In genomic region chr12:35896764-35897282, GRCm38 (mm10) we compare ENCODE assay signal across 9 mouse cellular contexts. TPM values are rescaled to one million over a fixed set of nuclear protein-coding genes. Genes with fewer than 3 reads are reported as not detected.
DNase-seq lines count a peak whose midpoint lies in the region; ATAC-seq and TF ChIP-seq lines count a peak whose summit lies in the region.
"Had no signal": no experiment of that assay in that cellular context is flagged by ENCODE, and none has a peak within 500 bp of the region (broad histone marks: within the 10 kb centered on the region; RNA-seq: fewer than 3 reads in every experiment).

No protein-coding gene starts in this region.

- no peaks in the 10 kb centered on the region for H3K9me3 ChIP-seq in embryonic facial prominence, embryonic 13.5 days
- H3K9me3 ChIP-seq in intestine, postnatal 0 days (ENCODE audit: control insufficient read depth), result no peaks in the 10 kb centered on the region
- H3K9me3 ChIP-seq in neural tube, embryonic 15.5 days (replicated peaks), result no peaks in the 10 kb centered on the region

- TF ChIP-seq CTCF in left cerebral cortex, adult 2 months (IDR thresholded peaks at IDR 0.05), result no peak
- no peak for TF ChIP-seq CTCF in intestine, postnatal 0 days (IDR thresholded peaks at IDR 0.05; ENCODE audit: low read depth)
- TF ChIP-seq CTCF in thymus, adult 2 months (IDR thresholded peaks at IDR 0.05; ENCODE audit: borderline replicate concordance, control insufficient read depth, extremely low read depth, insufficient read depth, low read length, poor library complexity), result no peak

- intact Hi-C loops in left cerebral cortex, adult 2 months (cut with DNase I), result loop anchor here (1.0 to 10.0 kb wide), 6 partner anchors 100 to 768 kb away; partner anchors contain the start of genes Ankmy2 and Bzw2
- intact Hi-C loops in left cerebral cortex, postnatal 10 days (cut with DNase I), result loop anchor here (5.0 kb wide), 3 partner anchors 100 to 775 kb away; no protein-coding TSS in a partner anchor

- no peaks in the 10 kb centered on the region for H3K4me1 ChIP-seq in embryonic facial prominence, embryonic 13.5 days
- no peaks in the 10 kb centered on the region for H3K4me1 ChIP-seq in intestine, postnatal 0 days (replicated peaks; ENCODE audit: control insufficient read depth, insufficient read depth, low read length)
- peaks cover 21% of the 10 kb centered on the region for H3K4me1 ChIP-seq in neural tube, embryonic 15.5 days
- H3K4me1 ChIP-seq in thymus, adult 2 months (replicated peaks; ENCODE audit: control insufficient read depth, insufficient read depth, low read length), result no peaks in the 10 kb centered on the region

- TF ChIP-seq POLR2A in thymus, adult 2 months (IDR thresholded peaks at IDR 0.05; ENCODE audit: control insufficient read depth, extremely low read depth, insufficient read depth, low read length, poor library complexity), result no peak

- DNase-seq in left cerebral cortex, adult 2 months (ENCODE audit: extremely low spot score in 1 of 2, low spot score in 2 of 2), result no peak
- DNase-seq in left cerebral cortex, postnatal 10 days (ENCODE audit: extremely low spot score in 1 of 2, low spot score in 2 of 2), result no peak
- no peak for DNase-seq in urinary bladder, adult 2 months (ENCODE audit: low spot score)
- no peak for DNase-seq in frontal cortex, postnatal 25 days (ENCODE audit: low spot score in 2 of 2)
- DNase-seq in thymus, adult 2 months, result no peak

- WGBS in embryonic facial prominence, embryonic 13.5 days, result 22% methylated on average over 4 of the region's 4 CpGs
- 53% methylated on average over 4 of the region's 4 CpGs for WGBS in intestine, postnatal 0 days
- 8% methylated on average over 4 of the region's 4 CpGs for WGBS in neural tube, embryonic 15.5 days
- WGBS in thymus, adult 2 months, result 54% methylated on average over 4 of the region's 4 CpGs

- no peak for ATAC-seq in embryonic facial prominence, embryonic 13.5 days (ENCODE audit: insufficient number of reproducible peaks, insufficient read depth, low FRiP score, low TSS enrichment, low read depth)
- no peak for ATAC-seq in intestine, postnatal 0 days
- ATAC-seq in neural tube, embryonic 15.5 days (ENCODE audit: low FRiP score), result peak; percentile 62; the same call in 1 of the 2 replicates

- H3K27me3 ChIP-seq in embryonic facial prominence, embryonic 13.5 days, result no peaks in the 10 kb centered on the region
- H3K27me3 ChIP-seq in intestine, postnatal 0 days (replicated peaks; ENCODE audit: control insufficient read depth, insufficient read depth, low read length), result no peaks in the 10 kb centered on the region
- no peaks in the 10 kb centered on the region for H3K27me3 ChIP-seq in neural tube, embryonic 15.5 days (replicated peaks)
- H3K27me3 ChIP-seq in thymus, adult 2 months (ENCODE audit: control insufficient read depth, insufficient read depth, low read length), result no peaks in the 10 kb centered on the region

- peak overlapping the region; percentile 61 for H3K27ac ChIP-seq in left cerebral cortex, adult 2 months
- no peak overlapping the region for H3K27ac ChIP-seq in embryonic facial prominence, embryonic 13.5 days
- no peak overlapping the region for H3K27ac ChIP-seq in intestine, postnatal 0 days (ENCODE audit: low read depth, low read length)
- peak overlapping the region; percentile 80 for H3K27ac ChIP-seq in neural tube, embryonic 15.5 days (replicated peaks)
- no peak overlapping the region for H3K27ac ChIP-seq in thymus, adult 2 months (ENCODE audit: control insufficient read depth, insufficient read depth, low read length)

- H3K4me2 ChIP-seq in embryonic facial prominence, embryonic 13.5 days, result peak overlapping the region; percentile 59
- H3K4me2 ChIP-seq in intestine, postnatal 0 days (replicated peaks; ENCODE audit: low read depth), result peak overlapping the region; percentile 52
- H3K4me2 ChIP-seq in neural tube, embryonic 15.5 days, result peak overlapping the region; percentile 58

- peak overlapping the region; percentile 48 for H3K4me3 ChIP-seq in left cerebral cortex, adult 2 months
- peak overlapping the region; percentile 29 for H3K4me3 ChIP-seq in embryonic facial prominence, embryonic 13.5 days
- H3K4me3 ChIP-seq in intestine, postnatal 0 days (ENCODE audit: low read depth, low read length), result peak overlapping the region; percentile 23
- H3K4me3 ChIP-seq in neural tube, embryonic 15.5 days (replicated peaks), result peak overlapping the region; percentile 39
- H3K4me3 ChIP-seq in thymus, adult 2 months (ENCODE audit: control insufficient read depth, insufficient read depth, low read length), result no peak overlapping the region

- no peaks in the 10 kb centered on the region for H3K36me3 ChIP-seq in embryonic facial prominence, embryonic 13.5 days
- no peaks in the 10 kb centered on the region for H3K36me3 ChIP-seq in intestine, postnatal 0 days (ENCODE audit: control insufficient read depth, insufficient read depth)
- no peaks in the 10 kb centered on the region for H3K36me3 ChIP-seq in neural tube, embryonic 15.5 days
- no peaks in the 10 kb centered on the region for H3K36me3 ChIP-seq in thymus, adult 2 months (ENCODE audit: control insufficient read depth, insufficient read depth, low read length)

- H3K9ac ChIP-seq in embryonic facial prominence, embryonic 13.5 days, result no peak overlapping the region
- H3K9ac ChIP-seq in intestine, postnatal 0 days (ENCODE audit: low read depth, low read length), result no peak overlapping the region
- H3K9ac ChIP-seq in neural tube, embryonic 15.5 days (replicated peaks), result peak overlapping the region; percentile 54

RNA-seq across cellular contexts. Expression of gene Agr3, which starts 28.6 kb away (rescaled TPM):
- total RNA-seq in left cerebral cortex, adult 2 months (2021), result not detected
- not detected for total RNA-seq in left cerebral cortex, postnatal 10 days (2021)
- polyA plus RNA-seq in embryonic facial prominence, embryonic 13.5 days (2015; fragmentation: Nextera tagmentation; extraction: Ambion mirVana), result 0.35 and 1.4 TPM in 2 replicates
- polyA plus RNA-seq in intestine, postnatal 0 days (2015; fragmentation: Nextera tagmentation; extraction: Ambion mirVana), result 0.25 and 0.43 TPM in 2 replicates
- polyA plus RNA-seq in neural tube, embryonic 15.5 days (2015; fragmentation: Nextera tagmentation; extraction: Ambion mirVana), result 0.32 and 0.38 TPM in 2 replicates
- 0.08 and 0.09 TPM in 2 replicates for polyA plus RNA-seq in urinary bladder, adult 2 months (2012; rRNA removed)
- 0.18 TPM in 1 of 2 replicates, not detected in the other for polyA plus RNA-seq in thymus, adult 2 months (2012; rRNA removed)
- total RNA-seq: gastrocnemius, postnatal 10 days had no signal

Comparison
In these comparisons a context has a peak if more than half of its experiments do, and no peak if none do; other contexts are left out.
1. H3K27ac ChIP-seq: peak in left cerebral cortex, adult 2 months (single experiment) and neural tube, embryonic 15.5 days (single experiment); none in embryonic facial prominence, embryonic 13.5 days (single experiment), intestine, postnatal 0 days (single experiment) and thymus, adult 2 months (single experiment).
2. Peak in every context shown above with its lines, with median percentiles within 50 percentile points of each other: H3K4me2 ChIP-seq.